Mouse (Mus musculus): ENCODE measurements around the gene Ankrd53.
A peak's percentile ranks its signal among the peaks of the same experiment; 100 is the strongest.

Ankrd53 gene

GRCm38 (mm10) chr6:83762344-83762743 lies at the start of gene Ankrd53:
Gene Ankrd53, plus strand, starts transcription at chr6:83762644.
- DNase-seq, result no peak

GRCm38 (mm10) chr6:83713271-83714136 lies 48.9 kb upstream of the Ankrd53 start:
- DNase-seq, result no peak

- no peak for DNase-seq
Observed at GRCm38 (mm10) chr6:83714221-83715123, 48.0 kb upstream of the Ankrd53 start.

- DNase-seq, result no peak
Observed at GRCm38 (mm10) chr6:83715461-83716196, 46.8 kb upstream of the Ankrd53 start.

- DNase-seq, result no peak
Observed at GRCm38 (mm10) chr6:83717026-83717425, 45.4 kb upstream of the Ankrd53 start.

GRCm38 (mm10) chr6:83722526-83722925 lies 39.9 kb upstream of the Ankrd53 start:
- no peak for DNase-seq

GRCm38 (mm10) chr6:83727178-83727577 lies 35.3 kb upstream of the Ankrd53 start:
- DNase-seq, result no peak

- peak; percentile 40 for DNase-seq
Observed at GRCm38 (mm10) chr6:83728488-83728887, 34.0 kb upstream of the Ankrd53 start.

- no peak for DNase-seq
Observed at GRCm38 (mm10) chr6:83729350-83729970, 33.0 kb upstream of the Ankrd53 start.

- peak; percentile 78 for DNase-seq
Observed at GRCm38 (mm10) chr6:83731128-83731527, 31.3 kb upstream of the Ankrd53 start.

GRCm38 (mm10) chr6:83737311-83737710 lies 25.1 kb upstream of the Ankrd53 start:
- no peak for DNase-seq

GRCm38 (mm10) chr6:83738596-83738995 lies 23.8 kb upstream of the Ankrd53 start:
- no peak for DNase-seq

GRCm38 (mm10) chr6:83742761-83743160 lies 19.7 kb upstream of the Ankrd53 start, which contains the start of gene Atp6v1b1:
Gene Atp6v1b1, plus strand, starts transcription at chr6:83742990.
- peak; percentile 37 for DNase-seq

GRCm38 (mm10) chr6:83743212-83743611 lies 19.2 kb upstream of the Ankrd53 start:
- peak; percentile 12 for DNase-seq

GRCm38 (mm10) chr6:83744126-83744525 lies 18.3 kb upstream of the Ankrd53 start:
- DNase-seq, result no peak

- DNase-seq, result no peak
Observed at GRCm38 (mm10) chr6:83744557-83744956, 17.9 kb upstream of the Ankrd53 start.

- no peak for DNase-seq
Observed at GRCm38 (mm10) chr6:83745466-83745865, 17.0 kb upstream of the Ankrd53 start.

GRCm38 (mm10) chr6:83749286-83749685 lies 13.2 kb upstream of the Ankrd53 start:
- DNase-seq, result no peak

GRCm38 (mm10) chr6:83750171-83750684 lies 12.2 kb upstream of the Ankrd53 start:
- peak; percentile 65 for DNase-seq

GRCm38 (mm10) chr6:83756051-83756450 lies 6.4 kb upstream of the Ankrd53 start:
- no peak for DNase-seq

- peak; percentile 36 for DNase-seq
Observed at GRCm38 (mm10) chr6:83762880-83763431, 512 bp downstream of the Ankrd53 start.

- no peak for DNase-seq
Observed at GRCm38 (mm10) chr6:83766982-83767381, 4.5 kb downstream of the Ankrd53 start.

Data from kidney, adult 18-20 months (tissue).